Mouse (Mus musculus) lung, embryonic 15.5 days (tissue): ENCODE measurements around the gene Olfr328. TPM values are rescaled to one million over a fixed set of nuclear protein-coding genes. Genes with fewer than 3 reads are reported as not detected.

Experiments used
- ATAC-seq: fragments of 200-750 bp; cut with Nextera tagmentation; 2 replicates; pipeline ENCODE4 v1.8.0; 2017; ENCODE audit warnings: moderate number of reproducible peaks, borderline replicate concordance; ENCODE audit not compliant: low FRiP score, low TSS enrichment; ENCODE audit errors: extremely low read depth
- H3K27ac ChIP-seq: fragments of 300-500 bp; sonication (generic); 2 replicates; pipeline ENCODE4 v1.5.1; 2015; ENCODE audit warnings: moderate library complexity, mild to moderate bottlenecking, inconsistent platforms
- H3K27me3 ChIP-seq: fragments of 300-500 bp; sonication (generic); 2 replicates; pipeline ENCODE4 v1.6.1; 2015; ENCODE audit warnings: inconsistent platforms
- H3K36me3 ChIP-seq: fragments of 300-500 bp; sonication (generic); 2 replicates; pipeline ENCODE4 v1.6.1; 2015; ENCODE audit warnings: inconsistent platforms
- H3K4me1 ChIP-seq: fragments of 300-500 bp; sonication (generic); 2 replicates; pipeline ENCODE4 v1.6.1; 2015; ENCODE audit warnings: inconsistent platforms
- H3K4me2 ChIP-seq: fragments of 300-500 bp; sonication (generic); 2 replicates; pipeline ENCODE4 v1.6.1; 2015; ENCODE audit warnings: inconsistent platforms, mild to moderate bottlenecking, moderate library complexity
- H3K4me3 ChIP-seq: fragments of 300-500 bp; sonication (generic); 2 replicates; pipeline ENCODE4 v1.5.1; 2015; ENCODE audit warnings: mild to moderate bottlenecking, inconsistent platforms
- H3K9ac ChIP-seq: fragments of 300-500 bp; sonication (generic); 2 replicates; pipeline ENCODE4 v1.6.1; 2015; ENCODE audit warnings: inconsistent platforms
- H3K9me3 ChIP-seq: fragments of 300-500 bp; sonication (generic); 2 replicates; pipeline ENCODE4 v1.6.1; 2016; ENCODE audit warnings: inconsistent platforms
- WGBS: fragments of 180-500 bp; shearing (Covaris S2); methylation state at CpG from one replicate; pipeline ENCODE4 v1.1.7; 2015; 5-methylcytosine and 5-hydroxymethylcytosine counted together
- polyA plus RNA-seq: library from polyadenylated mRNA; unstranded; fragments of >200 nt; fragmentation: Nextera tagmentation; extraction: Ambion mirVana; gene quantifications from 2 replicates; pipeline ENCODE4 v1.2.1, GENCODE M21; 2015

Gene Olfr328
- polyA plus RNA-seq, result not detected in 2 replicates

DNA sequence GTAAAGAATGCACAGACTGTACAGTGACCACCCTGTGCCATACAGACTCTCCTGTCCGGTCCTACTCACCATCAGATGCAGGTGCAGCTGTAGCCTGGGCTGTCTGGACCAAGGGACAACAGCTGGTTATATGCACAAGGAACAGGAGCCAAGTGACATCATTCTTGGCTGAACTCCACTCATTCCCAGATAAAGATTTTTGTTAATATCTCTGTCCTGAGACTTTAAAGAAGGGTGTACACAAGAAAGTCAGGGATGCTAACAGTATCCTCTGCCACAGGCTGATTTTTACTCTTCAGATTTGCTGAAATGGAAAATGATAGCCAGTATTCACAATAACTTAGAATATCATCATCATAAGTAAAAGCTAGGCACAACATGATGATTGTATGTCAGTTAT lies at the start of gene Olfr328:
TSS of gene Olfr328 (minus strand) at position 101 of the 400 bp plus-strand sequence.
- 81% methylated on average over 1 of the region's 1 CpGs for WGBS
- H3K27ac ChIP-seq, result no peak within 1 kb of the TSS

GRCm38 (mm10) chr11:58605228-58605627 lies 49.8 kb upstream of the Olfr328 start:
- no peak overlapping the region for H3K4me2 ChIP-seq
- H3K36me3 ChIP-seq, result no peaks in the 10 kb centered on the region
- no peak for ATAC-seq
- H3K4me3 ChIP-seq, result no peak overlapping the region
- H3K4me1 ChIP-seq, result no peaks in the 10 kb centered on the region
- 43% methylated on average over 3 of the region's 3 CpGs for WGBS
- H3K9ac ChIP-seq, result no peak overlapping the region
- H3K9me3 ChIP-seq, result no peaks in the 10 kb centered on the region
- no peak overlapping the region for H3K27ac ChIP-seq
- no peaks in the 10 kb centered on the region for H3K27me3 ChIP-seq

More for the DNA sequence above, at the start of gene Olfr328:
- Histone ChIP-seq H3K9ac (no peak within 1 kb of the TSS), H3K36me3 (no peaks in the 10 kb centered on the region), H3K4me1 (no peaks in the 10 kb centered on the region), H3K27me3 (no peaks in the 10 kb centered on the region), H3K4me2 (no peak within 1 kb of the TSS), H3K9me3 (no peaks in the 10 kb centered on the region), H3K4me3 (no peak within 1 kb of the TSS)
- no peak for ATAC-seq

- 39% methylated on average over 2 of the region's 2 CpGs for WGBS
- no peak overlapping the region for H3K9ac ChIP-seq
- ATAC-seq, result no peak
These were observed 49.3 kb upstream of the Olfr328 start for GRCm38 (mm10) chr11:58604688-58605087.

DNA sequence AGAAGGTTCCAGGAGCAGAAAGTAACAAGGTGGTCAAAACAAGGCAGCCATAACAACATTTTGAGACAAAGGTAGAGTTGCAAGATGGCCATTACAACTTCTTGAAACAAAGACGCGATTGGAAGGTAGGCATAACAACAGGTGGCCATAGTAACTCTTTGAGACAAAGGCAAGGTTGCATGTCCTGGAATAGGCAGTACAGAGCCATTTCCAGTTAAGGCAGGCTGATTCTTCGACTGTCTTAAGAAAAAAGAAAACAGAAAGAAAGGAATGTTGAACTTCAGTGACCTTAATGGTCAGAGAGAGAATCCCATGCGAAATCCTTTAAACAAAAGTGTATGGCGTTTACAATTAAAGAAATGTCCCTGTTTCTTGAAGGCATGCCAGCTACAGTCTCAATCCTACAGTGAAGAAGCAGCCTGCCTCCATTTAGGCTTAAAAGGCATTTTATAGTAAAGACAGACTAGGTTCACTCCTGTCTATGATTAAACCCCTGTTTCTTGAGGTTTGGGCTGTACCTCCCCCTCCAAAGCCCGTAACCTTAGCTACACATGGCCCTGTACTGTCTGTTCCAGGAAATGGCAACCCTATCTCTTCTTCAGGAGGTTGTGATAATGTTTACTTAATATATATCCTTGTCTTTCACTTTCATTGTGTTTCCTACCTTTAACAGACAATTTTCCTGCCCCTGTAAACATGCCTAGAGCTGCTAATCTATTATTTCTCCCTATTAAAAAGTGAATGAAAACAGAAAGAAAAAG lies 47.5 kb upstream of the Olfr328 start:
- no peaks in the 10 kb centered on the region for H3K27me3 ChIP-seq
- H3K27ac ChIP-seq, result no peak overlapping the region
- no peak for ATAC-seq
- no peaks in the 10 kb centered on the region for H3K9me3 ChIP-seq
- H3K9ac ChIP-seq, result no peak overlapping the region
- H3K4me2 ChIP-seq, result no peak overlapping the region
- no peaks in the 10 kb centered on the region for H3K4me1 ChIP-seq
- H3K36me3 ChIP-seq, result no peaks in the 10 kb centered on the region
- 62% methylated on average over 6 of the region's 6 CpGs for WGBS
- no peak overlapping the region for H3K4me3 ChIP-seq

More at GRCm38 (mm10) chr11:58604688-58605087, 49.3 kb upstream of the Olfr328 start:
- no peaks in the 10 kb centered on the region for H3K4me1 ChIP-seq
- no peaks in the 10 kb centered on the region for H3K27me3 ChIP-seq
- no peak overlapping the region for H3K4me2 ChIP-seq
- no peaks in the 10 kb centered on the region for H3K9me3 ChIP-seq
- H3K36me3 ChIP-seq, result no peaks in the 10 kb centered on the region
- H3K4me3 ChIP-seq, result no peak overlapping the region
- no peak overlapping the region for H3K27ac ChIP-seq

- Histone ChIP-seq H3K36me3 (no peaks in the 10 kb centered on the region), H3K4me3 (no peak overlapping the region), H3K4me2 (no peak overlapping the region)
These were observed 46.6 kb upstream of the Olfr328 start for GRCm38 (mm10) chr11:58602062-58602461.

GRCm38 (mm10) chr11:58597837-58598236 lies 42.4 kb upstream of the Olfr328 start:
- Histone ChIP-seq H3K4me1 (no peaks in the 10 kb centered on the region), H3K27ac (no peak overlapping the region), H3K9me3 (no peaks in the 10 kb centered on the region), H3K36me3 (no peaks in the 10 kb centered on the region), H3K27me3 (no peaks in the 10 kb centered on the region), H3K4me2 (no peak overlapping the region), H3K9ac (no peak overlapping the region), H3K4me3 (no peak overlapping the region)
- 79% methylated on average over 13 of the region's 13 CpGs for WGBS
- ATAC-seq, result no peak

More at GRCm38 (mm10) chr11:58602062-58602461, 46.6 kb upstream of the Olfr328 start:
- Histone ChIP-seq H3K4me1 (no peaks in the 10 kb centered on the region), H3K27ac (no peak overlapping the region), H3K9me3 (no peaks in the 10 kb centered on the region), H3K27me3 (no peaks in the 10 kb centered on the region), H3K9ac (no peak overlapping the region)
- ATAC-seq, result no peak

DNA sequence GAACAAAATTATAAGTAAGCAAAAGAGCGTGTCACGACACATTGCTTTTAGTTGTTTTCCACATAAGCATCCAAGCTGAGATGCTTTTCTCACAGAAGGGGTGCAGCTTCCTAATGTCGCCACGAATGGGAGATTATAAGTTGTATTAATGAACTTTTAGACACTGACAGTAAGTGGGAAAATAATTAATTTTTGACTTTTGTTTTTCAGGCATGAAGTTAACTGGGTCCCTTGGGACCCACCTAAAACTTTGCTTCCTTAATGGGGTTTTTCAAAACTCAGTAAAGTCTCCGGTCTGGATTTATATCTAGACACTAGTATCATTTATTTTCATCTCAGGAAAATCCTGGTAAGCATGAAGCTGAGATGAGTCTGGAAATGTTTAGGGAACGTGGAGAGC lies 39.4 kb upstream of the Olfr328 start, which contains the start of gene Olfr324:
TSS of gene Olfr324 (plus strand) at position 301 of the 400 bp plus-strand sequence.
- no peaks in the 10 kb centered on the region for H3K4me1 ChIP-seq
- no peaks in the 10 kb centered on the region for H3K9me3 ChIP-seq
- no peaks in the 10 kb centered on the region for H3K27me3 ChIP-seq
- H3K27ac ChIP-seq, result no peak within 1 kb of the TSS
- no peak for ATAC-seq
- WGBS, result 76% methylated on average over 6 of the region's 6 CpGs
- no peak within 1 kb of the TSS for H3K4me2 ChIP-seq
- no peaks in the 10 kb centered on the region for H3K36me3 ChIP-seq
- H3K9ac ChIP-seq, result no peak within 1 kb of the TSS
- no peak within 1 kb of the TSS for H3K4me3 ChIP-seq

DNA sequence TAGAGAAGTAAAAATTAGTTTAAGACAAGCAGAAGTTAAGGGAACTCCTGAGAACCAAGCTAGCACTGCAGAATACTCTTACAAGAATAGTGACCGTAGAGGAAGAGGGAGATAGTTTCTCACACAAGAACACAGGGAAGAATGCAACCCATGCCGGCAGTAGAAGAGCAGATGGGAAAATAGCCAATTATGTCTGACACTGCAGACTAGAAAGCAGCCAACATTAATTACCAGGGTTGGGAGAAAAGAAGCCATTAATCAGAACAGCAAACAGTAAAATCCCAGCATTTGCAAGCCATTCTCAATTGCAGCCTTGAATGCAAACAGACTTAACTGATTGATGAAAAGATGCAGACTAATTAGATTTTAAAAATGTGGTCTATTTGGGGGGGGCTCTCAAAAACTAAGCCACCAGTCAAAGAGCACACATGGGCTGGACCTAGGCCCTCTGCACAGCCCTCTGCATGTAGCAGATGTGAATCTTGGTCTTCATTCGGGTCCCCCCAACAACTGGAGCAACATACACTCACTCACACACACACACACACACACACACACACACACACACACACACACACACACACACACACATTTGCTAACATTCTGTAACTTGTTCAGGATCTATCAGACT lies 33.3 kb upstream of the Olfr328 start:
- Histone ChIP-seq H3K9ac (no peak overlapping the region), H3K9me3 (no peaks in the 10 kb centered on the region), H3K27ac (no peak overlapping the region), H3K4me2 (no peak overlapping the region), H3K27me3 (no peaks in the 10 kb centered on the region), H3K36me3 (no peaks in the 10 kb centered on the region), H3K4me1 (no peaks in the 10 kb centered on the region), H3K4me3 (no peak overlapping the region)
- 60% methylated on average over 3 of the region's 3 CpGs for WGBS
- ATAC-seq, result no peak

DNA sequence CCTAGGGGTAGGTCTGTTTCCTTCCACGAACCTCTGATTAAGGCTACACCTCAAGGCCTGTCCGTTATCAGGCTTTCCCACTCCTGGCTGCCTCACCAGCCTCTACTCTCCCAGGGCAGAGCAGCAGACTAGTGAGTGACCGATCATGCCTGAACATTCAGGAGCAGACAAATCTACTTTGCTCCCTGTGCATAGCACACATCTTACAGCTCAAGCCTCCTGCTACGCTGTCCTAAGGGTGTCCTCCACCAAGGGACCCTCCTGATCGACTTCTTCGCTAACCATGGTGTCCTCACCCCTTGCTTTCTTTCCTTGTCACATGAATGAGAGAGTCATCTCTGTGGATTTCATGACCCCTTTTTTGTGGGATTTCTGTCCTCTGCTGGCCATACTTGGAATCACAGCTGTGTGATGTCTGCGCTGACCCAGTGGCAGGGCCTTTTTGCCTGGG lies 32.5 kb upstream of the Olfr328 start:
- Histone ChIP-seq H3K4me3 (no peak overlapping the region), H3K27ac (no peak overlapping the region), H3K4me1 (no peaks in the 10 kb centered on the region), H3K36me3 (no peaks in the 10 kb centered on the region), H3K9me3 (no peaks in the 10 kb centered on the region), H3K27me3 (no peaks in the 10 kb centered on the region), H3K4me2 (no peak overlapping the region), H3K9ac (no peak overlapping the region)
- no peak for ATAC-seq
- 67% methylated on average over 7 of the region's 7 CpGs for WGBS

DNA sequence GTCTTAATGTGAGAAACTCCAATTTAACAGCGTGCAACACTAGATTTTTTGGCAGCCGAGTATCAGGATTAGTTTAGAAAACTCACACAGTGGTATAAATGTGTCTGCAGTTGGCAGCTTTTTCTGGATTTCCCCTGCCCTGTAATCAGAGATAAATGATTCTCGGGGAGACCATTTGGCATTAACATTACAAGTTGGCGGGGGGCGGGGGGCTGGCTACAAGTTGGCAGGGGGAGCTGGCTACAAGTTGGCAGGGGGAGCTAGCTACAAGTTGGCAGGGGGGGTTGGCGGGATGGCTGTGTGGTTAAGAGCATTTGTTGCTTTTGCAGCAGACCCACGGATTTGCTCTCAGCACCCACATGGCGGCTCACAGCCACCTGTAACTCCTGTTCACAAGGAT lies 23.2 kb upstream of the Olfr328 start:
- ATAC-seq, result no peak
- Histone ChIP-seq H3K4me1 (no peaks in the 10 kb centered on the region), H3K4me2 (no peak overlapping the region), H3K9me3 (no peaks in the 10 kb centered on the region), H3K4me3 (no peak overlapping the region), H3K27me3 (no peaks in the 10 kb centered on the region), H3K36me3 (no peaks in the 10 kb centered on the region), H3K9ac (no peak overlapping the region), H3K27ac (no peak overlapping the region)
- WGBS, result 60% methylated on average over 8 of the region's 8 CpGs

DNA sequence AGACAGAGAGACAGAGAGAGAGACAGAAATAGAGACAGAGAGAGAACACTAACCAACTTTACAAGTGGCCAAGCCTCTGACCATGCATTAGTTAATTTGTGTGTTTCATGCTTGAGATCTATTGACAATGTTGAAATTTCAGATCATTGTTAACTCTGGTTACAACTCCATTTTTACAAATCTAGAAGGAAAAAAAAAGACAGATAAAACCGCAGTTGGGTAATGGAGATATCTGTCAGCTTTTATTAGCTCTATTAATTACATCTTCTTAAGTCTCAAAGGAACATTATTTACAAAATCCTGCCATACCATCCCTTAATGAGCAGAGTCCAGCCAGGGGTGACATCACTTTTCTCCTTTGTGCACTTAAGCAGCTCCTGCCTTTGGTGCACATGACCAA lies 22.0 kb upstream of the Olfr328 start, which contains the start of gene Olfr325:
TSS of gene Olfr325 (plus strand) at position 301 of the 400 bp plus-strand sequence.
- H3K4me1 ChIP-seq, result no peaks in the 10 kb centered on the region
- 68% methylated on average over 1 of the region's 1 CpGs for WGBS
- H3K27me3 ChIP-seq, result no peaks in the 10 kb centered on the region
- no peak within 1 kb of the TSS for H3K4me2 ChIP-seq
- no peak within 1 kb of the TSS for H3K27ac ChIP-seq
- H3K9ac ChIP-seq, result no peak within 1 kb of the TSS
- no peak within 1 kb of the TSS for H3K4me3 ChIP-seq
- H3K36me3 ChIP-seq, result no peaks in the 10 kb centered on the region
- no peak for ATAC-seq
- no peaks in the 10 kb centered on the region for H3K9me3 ChIP-seq

DNA sequence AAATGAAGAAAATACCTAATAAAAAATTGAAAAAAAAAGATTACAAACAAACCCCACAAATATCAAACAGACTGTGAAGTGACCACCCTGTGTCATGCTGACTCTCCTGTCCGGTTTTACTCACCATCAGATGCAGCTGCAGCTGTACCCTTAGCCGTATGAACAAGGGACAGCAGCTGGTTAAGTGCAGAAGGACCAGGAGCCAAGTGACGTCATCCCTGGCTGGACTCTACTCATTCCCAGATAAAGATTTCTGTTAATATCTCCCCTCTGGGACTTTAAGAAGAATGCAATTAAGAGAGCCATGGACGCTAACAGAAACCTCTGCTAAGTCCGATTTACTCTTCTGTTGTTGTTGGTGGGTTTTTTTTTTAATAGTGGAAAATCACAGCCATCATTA lies 15.0 kb upstream of the Olfr328 start, which contains the start of gene Olfr224:
TSS of gene Olfr224 (minus strand) at position 149 of the 400 bp plus-strand sequence.
- 66% methylated on average over 5 of the region's 5 CpGs for WGBS
- H3K4me1 ChIP-seq, result no peaks in the 10 kb centered on the region
- H3K9me3 ChIP-seq, result no peaks in the 10 kb centered on the region
- H3K27me3 ChIP-seq, result no peaks in the 10 kb centered on the region
- no peak for ATAC-seq
- H3K36me3 ChIP-seq, result no peaks in the 10 kb centered on the region
- no peak within 1 kb of the TSS for H3K27ac ChIP-seq
- no peak within 1 kb of the TSS for H3K4me3 ChIP-seq
- H3K4me2 ChIP-seq, result no peak within 1 kb of the TSS
- H3K9ac ChIP-seq, result no peak within 1 kb of the TSS
